Mouse (Mus musculus): ENCODE data around the gene Fstl3.

Gene Fstl3

DNA sequence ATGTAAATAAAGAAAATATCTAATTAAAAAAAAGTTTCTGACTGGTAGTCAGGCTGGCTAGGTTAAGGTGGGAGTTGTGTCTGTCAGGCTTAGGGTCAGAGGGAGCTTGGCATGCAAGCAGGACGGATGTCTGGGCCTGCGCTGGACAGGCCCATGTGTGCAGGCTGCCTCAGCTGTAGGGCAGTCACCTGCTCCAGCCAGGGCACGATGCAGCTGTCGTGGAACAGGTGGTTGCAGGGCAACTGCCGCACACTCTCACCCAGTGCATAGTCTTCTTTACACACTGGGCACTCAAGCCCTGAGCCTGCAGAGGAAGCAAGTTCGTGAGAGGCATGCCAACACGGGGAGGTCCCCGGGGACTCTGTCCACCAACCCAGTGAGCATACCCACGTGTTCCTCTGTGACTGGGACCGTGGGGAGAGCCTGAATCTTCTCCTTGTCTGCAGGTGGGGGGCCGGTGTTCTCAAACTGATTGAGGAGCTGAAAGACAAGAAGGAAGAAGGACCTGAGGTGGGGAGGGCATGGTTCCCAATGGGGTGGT, 16.4 kb upstream of the Fstl3 start:
- DNase-seq (ENCODE audit: low spot score in 2 of 2), result no peak

DNA sequence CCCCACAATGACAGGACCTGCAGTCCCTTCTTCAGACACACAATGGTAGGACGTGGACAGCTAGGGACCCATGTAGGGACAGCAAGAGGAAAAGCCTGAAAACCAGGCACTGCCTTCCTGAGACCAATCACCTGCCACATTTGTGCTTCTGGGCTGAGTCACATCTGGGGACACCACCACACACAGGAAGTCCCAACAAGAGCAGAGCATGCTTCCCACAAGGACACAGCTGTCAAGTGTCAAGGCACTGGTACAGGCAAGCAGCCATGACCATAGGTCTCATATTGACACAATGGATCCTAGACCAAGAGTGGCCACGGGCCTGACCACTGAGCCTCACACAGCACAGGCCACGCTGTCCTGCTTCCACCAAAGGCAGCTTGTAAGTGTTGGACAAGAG, 14.2 kb upstream of the Fstl3 start:
- DNase-seq (ENCODE audit: low spot score in 2 of 2), result no peak

GRCm38 (mm10) chr10:79764234-79764633, 12.8 kb upstream of the Fstl3 start:
- no peak for DNase-seq (ENCODE audit: low spot score in 2 of 2)

GRCm38 (mm10) chr10:79765228-79765745, 11.8 kb upstream of the Fstl3 start:
- no peak for DNase-seq (ENCODE audit: low spot score in 2 of 2)

DNA sequence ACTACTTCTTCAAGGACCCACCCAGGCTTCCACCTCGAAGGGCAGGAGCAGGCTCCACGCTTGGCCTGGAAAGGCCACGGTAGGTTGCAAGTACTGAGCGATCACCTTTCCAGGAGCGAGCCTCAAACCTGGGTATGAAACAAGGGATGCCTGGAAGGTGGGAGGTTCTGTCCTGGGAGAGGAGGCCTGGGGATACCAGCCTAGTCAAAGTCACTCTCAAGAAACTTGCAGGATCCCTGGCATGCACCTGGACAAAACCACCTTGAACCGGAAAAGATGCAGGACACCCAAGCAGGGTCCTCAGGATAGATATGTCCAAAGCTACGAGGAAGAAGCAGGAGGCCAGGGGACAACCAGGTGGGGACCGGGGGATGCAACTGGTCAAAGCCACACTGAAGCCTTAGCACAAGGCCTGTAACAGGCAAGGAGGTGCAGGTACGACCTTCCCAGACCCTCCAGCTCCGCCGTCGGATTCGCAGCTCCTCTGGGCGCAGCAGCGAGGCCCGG, 11.0 kb upstream of the Fstl3 start:
- no peak for DNase-seq (ENCODE audit: low spot score in 2 of 2)

DNA sequence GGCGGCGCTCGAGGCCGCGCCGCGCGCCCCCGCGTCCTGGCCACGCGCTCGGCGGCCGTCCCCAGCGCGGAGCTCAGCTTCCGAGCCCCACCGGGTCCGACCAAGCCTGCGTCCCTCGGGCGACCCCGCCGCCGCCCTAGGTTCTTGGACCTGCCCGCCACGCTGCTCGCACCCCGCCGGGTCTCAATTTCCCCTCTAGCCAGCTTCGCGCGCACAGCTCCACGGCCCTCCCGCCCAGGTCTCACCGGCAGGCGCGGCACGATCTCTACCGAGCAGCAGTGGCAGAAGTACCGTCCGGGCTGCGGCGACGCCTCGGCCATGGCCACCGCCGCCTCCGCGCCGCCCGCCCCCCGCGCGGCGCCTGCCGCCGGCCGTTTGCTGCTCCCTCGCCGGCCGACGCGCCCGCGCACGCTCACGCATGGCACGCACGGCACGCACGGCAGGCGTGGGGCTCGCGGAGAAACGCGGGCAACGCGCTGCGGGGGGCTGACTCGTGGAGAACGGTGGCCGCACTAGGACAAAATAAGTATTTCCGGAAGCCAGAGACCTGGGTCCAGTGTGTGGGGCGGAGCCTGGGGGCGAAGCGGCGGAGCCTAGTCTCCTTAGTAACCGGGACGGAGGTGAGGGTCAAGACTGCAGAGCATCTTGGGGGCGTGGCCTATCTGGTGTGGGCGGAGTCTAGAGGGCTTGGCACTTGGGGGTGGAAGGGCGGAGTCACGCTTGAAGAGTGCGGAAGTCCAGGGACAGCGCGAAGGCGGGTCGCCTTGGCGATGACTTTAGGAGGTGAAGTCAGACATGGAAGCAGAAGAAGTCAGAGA, 10.4 kb upstream of the Fstl3 start, which contains the start of gene Rnf126:
Gene Rnf126, minus strand, starts transcription at position 445 of the 818 bp plus-strand sequence.
- DNase-seq (ENCODE audit: low spot score in 2 of 2), result peak; percentile 100

DNA sequence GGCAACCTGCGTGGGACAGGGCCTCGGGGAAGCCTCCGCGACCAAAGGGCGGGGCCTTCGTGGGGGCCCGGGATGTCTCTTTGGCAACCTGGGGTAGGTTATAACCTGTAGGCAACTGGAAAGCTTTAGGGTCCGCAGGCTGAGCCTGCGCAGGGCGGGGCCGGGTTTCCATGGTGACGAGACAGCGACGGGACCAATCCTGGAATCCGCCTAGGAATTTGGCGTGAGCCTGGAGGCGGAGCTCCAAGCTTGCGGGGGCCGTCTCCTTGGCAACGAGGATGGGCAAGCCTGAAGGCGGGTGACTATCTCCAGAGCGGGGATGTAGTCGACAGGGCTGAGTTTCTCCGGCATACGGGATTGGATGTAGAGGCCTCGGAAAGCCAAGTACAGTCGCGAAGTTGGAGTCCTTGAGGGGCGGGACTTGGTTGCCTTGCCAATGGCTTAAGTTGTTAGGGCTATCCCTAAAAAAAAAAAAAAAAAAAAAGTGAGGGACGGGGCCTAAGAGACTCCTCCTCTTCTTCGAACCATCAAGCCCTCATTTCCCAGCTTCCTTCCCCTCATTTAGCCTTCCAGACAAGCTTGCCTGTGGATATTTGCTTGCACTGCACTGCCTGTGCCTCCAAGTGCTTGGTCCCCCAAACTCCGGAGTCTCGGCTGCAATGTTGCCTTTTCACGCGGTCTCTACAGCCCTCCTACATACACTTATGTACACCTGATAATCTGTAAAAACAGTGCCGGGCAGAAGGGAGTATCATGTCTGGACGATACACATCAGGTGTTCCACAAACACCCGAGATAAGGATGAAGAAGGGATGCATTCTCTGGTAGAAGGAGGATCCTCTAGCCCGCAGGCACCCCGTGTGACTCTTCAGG, 9.5 kb upstream of the Fstl3 start:
- DNase-seq (ENCODE audit: low spot score in 2 of 2), result peak; percentile 78 to 86

- DNase-seq (ENCODE audit: low spot score in 2 of 2), result peak; percentile 73 to 89
Measured at GRCm38 (mm10) chr10:79768400-79768799, 8.7 kb upstream of the Fstl3 start.

DNA sequence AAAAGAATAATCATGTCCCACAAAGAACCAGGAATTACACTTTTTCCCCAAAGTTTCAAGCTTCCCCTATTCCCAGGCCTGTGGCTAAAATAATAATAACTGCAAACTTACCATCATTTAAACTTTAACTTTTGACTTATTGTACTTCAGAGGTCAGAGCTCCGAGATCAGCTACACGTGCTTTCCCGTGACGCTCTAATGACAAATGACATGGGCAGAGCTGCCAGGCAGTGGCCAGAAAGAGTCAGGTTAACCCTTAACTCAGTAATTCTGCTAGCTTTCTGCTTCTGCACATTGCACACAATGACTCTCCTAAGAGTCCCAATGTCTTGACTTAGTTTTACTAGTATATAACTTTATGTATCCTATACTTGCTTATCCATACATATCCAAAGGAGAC, 7.7 kb upstream of the Fstl3 start:
- DNase-seq (ENCODE audit: low spot score in 2 of 2), result no peak

DNA sequence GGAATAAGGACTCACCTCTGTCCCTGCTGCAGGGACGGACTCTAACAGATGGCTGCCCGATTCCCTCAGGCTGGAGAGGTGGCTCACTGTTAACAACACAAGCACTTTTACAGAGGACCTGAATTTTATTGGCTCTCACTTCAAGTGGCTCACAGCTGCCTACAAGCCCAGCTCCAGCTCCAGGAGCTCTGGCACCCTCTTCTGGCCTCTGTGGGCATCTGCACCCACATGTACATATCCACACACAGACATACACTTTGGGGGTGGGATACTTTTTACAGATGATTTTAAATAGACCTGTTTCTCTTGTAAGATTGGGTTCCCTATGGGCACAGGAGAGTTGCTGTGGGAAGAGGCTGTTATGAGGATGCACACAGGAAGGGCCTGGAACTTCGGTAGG, 4.8 kb upstream of the Fstl3 start:
- DNase-seq (ENCODE audit: low spot score in 2 of 2), result no peak

- no peak for DNase-seq (ENCODE audit: low spot score in 2 of 2)
Measured at GRCm38 (mm10) chr10:79773208-79773607, 3.9 kb upstream of the Fstl3 start.

- no peak for DNase-seq (ENCODE audit: low spot score in 2 of 2)
Measured at GRCm38 (mm10) chr10:79774486-79775279, 2.4 kb upstream of the Fstl3 start.

- DNase-seq (ENCODE audit: low spot score in 2 of 2), result no peak
Measured at GRCm38 (mm10) chr10:79778006-79778405, 934 bp downstream of the Fstl3 start.

DNA sequence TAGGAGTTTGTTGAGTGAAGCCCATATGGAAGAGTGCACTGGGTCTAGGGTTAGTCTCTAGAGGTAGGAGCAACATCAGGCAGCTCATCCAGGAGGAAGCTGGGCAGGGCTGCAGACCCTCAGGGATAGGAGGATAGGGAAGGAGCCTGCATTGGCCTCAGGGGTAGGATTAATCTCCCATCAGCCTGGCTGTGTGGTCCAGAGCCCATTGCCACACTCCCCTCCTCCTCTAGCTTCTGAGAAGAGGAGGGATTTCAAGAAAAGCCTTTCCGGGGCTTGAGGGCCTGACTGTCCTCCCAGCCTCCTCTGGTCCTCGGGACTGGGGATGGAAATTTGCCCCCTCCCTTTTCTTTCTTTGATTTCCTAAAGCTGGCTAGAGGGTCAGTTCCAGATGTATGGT, 2.1 kb downstream of the Fstl3 start:
- DNase-seq (ENCODE audit: low spot score in 2 of 2), result no peak

DNA sequence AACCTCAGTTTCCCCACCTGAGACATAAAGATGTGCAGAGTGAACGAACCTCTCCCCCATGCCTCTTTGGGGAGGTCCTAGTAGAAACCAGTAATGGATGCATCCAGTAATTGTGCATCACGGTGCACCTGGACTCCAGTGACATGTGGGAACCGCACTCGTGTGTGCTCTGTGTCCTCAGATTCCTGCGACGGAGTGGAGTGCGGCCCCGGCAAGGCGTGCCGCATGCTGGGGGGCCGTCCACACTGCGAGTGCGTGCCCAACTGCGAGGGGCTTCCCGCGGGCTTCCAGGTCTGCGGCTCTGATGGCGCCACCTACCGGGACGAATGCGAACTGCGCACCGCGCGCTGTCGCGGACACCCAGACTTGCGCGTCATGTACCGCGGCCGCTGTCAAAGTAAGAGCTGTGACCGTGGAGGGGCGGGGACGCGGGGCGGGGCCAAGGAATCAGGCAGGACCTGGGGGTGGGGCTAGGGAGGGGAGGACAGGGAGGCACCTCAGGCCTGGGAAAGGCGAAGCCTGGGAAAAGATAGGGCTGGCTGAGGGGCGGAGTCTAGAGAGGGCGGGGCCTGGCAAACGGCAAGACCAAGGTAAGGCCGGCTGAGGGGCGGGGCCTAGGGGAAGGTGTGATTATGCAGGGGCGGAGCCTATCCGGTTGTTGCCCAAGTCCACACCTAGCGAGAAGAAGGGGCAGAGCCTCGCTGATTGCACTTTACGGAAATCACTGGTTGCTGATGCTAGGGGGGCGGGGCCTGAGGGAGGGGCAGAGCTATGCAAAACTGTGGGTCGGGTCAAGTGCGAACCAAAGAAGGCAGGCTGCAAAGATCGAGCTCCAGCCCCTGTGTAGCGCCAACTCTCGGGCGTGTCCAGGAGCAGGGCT, 3.0 kb downstream of the Fstl3 start:
- peak; percentile 95 to 97 for DNase-seq (ENCODE audit: low spot score in 2 of 2)

- peak in 1 of 2 experiments; percentile 76 for DNase-seq (ENCODE audit: low spot score in 2 of 2)
Measured at GRCm38 (mm10) chr10:79780664-79781015, 3.6 kb downstream of the Fstl3 start.

DNA sequence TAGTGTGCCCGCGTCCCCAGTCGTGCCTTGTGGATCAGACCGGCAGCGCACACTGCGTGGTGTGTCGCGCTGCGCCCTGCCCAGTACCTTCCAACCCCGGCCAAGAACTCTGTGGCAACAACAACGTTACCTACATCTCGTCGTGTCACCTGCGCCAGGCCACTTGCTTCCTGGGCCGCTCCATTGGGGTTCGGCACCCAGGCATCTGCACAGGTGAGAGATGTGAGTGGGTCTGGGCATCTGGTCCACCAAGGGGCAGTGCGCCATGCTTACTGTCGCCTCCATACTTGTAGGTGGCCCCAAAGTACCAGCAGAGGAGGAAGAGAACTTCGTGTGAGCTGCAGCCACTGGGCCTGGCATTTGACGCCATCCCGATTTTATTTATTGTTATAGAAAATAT, 4.1 kb downstream of the Fstl3 start:
- DNase-seq (ENCODE audit: low spot score in 2 of 2), result no peak

DNA sequence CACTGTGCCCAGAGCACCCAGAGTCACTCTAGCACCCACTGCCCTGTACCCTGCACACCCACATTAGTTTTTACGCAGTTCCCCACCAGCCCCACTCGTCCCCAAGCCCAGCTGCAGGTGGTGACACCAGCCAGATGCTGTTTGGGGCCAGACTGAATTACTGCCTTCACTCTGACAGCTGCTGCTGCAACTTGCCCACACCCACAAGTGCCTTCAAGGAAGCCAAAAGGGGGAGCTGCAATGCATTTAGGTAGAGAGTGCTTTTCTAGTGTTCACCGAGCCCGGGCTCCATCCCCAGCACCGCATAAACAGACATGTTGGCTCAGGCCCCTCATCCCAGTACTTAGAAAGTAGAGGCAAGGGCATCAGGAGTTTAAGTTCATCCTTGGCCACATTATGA, 4.9 kb downstream of the Fstl3 start:
- no peak for DNase-seq (ENCODE audit: low spot score in 2 of 2)

GRCm38 (mm10) chr10:79783050-79783449, 6.0 kb downstream of the Fstl3 start:
- DNase-seq (ENCODE audit: low spot score in 2 of 2), result no peak
